Mouse (Mus musculus): ENCODE results near the gene Rps6kb2. TPM values are rescaled to one million over a fixed set of nuclear protein-coding genes. Genes with fewer than 3 reads are reported as not detected.
A peak's percentile ranks its signal among the peaks of the same experiment; 100 is the strongest.

Rps6kb2 gene
- 21.6 and 22.1 TPM in 2 replicates for total RNA-seq (2015)
- total RNA-seq (2017) = 23.1 and 30.2 TPM in 2 replicates

- peak; percentile 97 for ATAC-seq (replicated peaks; ENCODE audit: poor library complexity)
Measured at GRCm38 (mm10) chr19:4162646-4163542, at the start of gene Rps6kb2. Rps6kb2 (minus strand) TSS chr19:4163354.

DNA sequence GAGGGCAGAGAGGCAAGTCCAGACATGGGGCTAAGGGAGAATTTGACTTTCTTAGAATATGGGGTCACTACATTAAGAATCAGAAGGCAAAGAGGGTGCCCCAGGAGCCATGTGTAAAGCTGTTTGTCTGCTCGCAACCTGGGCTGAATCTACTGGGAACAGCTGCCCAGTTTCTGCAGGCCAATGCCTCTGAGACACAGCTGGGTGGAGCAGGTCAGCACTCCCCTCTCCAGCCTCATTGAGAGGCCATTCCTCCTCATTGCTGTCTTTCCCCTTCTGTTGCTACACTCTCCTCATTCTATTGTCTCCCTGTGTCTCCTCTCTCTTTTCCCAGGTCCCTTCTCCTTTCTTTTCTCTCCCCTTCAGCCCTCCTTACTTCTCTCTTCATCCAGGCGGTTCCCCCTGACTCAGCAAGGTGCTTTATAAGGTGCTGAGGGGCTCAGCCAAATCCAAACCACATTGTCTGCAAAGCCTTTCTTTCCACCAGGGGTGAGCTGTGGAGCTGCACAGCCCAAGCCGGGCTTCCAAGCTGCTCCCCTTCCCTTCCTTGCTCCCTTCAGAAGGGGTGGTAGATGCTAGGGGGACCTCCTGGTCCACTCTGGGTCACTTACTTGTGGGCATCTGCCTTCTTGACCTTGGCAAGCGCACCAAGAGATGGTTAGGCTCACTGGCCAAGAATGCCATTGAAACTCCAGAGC lies 48.9 kb upstream of the Rps6kb2 start:
- no peak for ATAC-seq (replicated peaks; ENCODE audit: poor library complexity)

DNA sequence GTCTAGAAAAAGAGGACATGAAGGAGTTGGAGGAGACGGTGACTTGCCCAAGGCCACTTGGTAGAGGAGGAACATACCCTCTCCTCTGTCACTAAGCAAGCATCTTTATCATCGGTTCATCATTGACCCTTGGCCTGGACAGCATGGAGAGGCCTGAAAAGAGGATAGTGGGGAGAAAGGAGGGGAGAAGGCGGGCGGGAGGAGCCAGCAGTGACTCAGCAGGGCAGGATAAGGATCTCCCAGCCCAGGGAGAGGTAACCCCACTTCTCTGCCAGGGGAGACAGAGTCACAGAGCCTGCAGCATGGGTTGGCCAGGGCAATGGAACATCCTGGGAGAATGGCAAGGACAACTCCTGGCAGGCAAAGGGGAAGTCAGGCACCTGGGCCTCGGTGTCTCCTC lies 45.4 kb upstream of the Rps6kb2 start:
- ATAC-seq (replicated peaks; ENCODE audit: poor library complexity) = no peak

DNA sequence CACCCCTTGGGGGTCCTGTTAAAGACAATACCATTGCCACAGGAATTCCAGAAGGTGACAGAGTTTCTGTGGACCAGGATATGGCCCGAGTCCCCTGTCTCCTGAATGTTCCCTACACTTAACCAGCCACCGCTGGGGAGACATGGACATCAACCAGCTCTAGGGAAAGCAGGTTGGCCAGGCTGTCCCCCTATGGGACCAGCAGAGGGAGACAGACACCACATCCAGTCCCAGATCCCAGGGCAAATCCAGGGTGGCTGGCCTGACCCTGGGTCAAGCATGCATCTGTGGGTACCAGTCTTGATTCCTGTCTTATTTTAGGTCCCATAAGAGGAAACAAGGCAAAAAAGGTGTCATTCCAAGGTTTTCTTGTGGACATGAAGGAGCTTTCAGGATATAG lies 43.8 kb upstream of the Rps6kb2 start:
- peak; percentile 89 for ATAC-seq (replicated peaks; ENCODE audit: poor library complexity)

- no peak for ATAC-seq (replicated peaks; ENCODE audit: poor library complexity)
Measured at GRCm38 (mm10) chr19:4204889-4205288, 41.7 kb upstream of the Rps6kb2 start.

- ATAC-seq (replicated peaks; ENCODE audit: poor library complexity) = 0 out of 2 replicates have a peak, but pooled peaks have one; percentile 17
Measured at GRCm38 (mm10) chr19:4203604-4204326, 40.6 kb upstream of the Rps6kb2 start.

- no peak for ATAC-seq (replicated peaks; ENCODE audit: poor library complexity)
Measured at GRCm38 (mm10) chr19:4203148-4203547, 40.0 kb upstream of the Rps6kb2 start.

DNA sequence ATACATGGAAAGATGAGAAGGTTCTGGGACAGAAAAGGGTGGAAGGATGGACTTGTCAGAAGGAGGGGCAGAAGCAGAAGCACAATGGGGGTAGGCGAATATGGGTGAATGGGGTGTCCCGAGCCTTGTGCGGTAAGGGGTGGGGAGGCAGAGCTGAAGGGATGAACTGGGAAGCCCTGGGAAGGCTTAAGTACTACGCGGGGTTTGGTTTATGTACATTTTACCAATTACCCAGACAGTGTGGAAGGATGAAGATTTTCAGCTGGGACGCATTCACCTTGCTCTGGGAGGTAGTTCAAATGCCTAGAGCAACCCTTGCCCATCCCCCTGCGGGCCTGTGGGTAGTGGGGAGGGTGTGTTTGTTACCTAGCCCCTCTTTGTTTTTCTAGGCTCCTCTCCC lies 39.0 kb upstream of the Rps6kb2 start:
- no peak for ATAC-seq (replicated peaks; ENCODE audit: poor library complexity)

- ATAC-seq (replicated peaks; ENCODE audit: poor library complexity) = peak; percentile 91
Measured at GRCm38 (mm10) chr19:4201291-4201909, 38.2 kb upstream of the Rps6kb2 start, which contains the start of gene Rad9a. Rad9a (minus strand) TSS chr19:4201662.

- no peak for ATAC-seq (replicated peaks; ENCODE audit: poor library complexity)
Measured at GRCm38 (mm10) chr19:4197180-4197579, 34.0 kb upstream of the Rps6kb2 start.

- ATAC-seq (replicated peaks; ENCODE audit: poor library complexity) = no peak
Measured at GRCm38 (mm10) chr19:4196548-4196947, 33.4 kb upstream of the Rps6kb2 start.

DNA sequence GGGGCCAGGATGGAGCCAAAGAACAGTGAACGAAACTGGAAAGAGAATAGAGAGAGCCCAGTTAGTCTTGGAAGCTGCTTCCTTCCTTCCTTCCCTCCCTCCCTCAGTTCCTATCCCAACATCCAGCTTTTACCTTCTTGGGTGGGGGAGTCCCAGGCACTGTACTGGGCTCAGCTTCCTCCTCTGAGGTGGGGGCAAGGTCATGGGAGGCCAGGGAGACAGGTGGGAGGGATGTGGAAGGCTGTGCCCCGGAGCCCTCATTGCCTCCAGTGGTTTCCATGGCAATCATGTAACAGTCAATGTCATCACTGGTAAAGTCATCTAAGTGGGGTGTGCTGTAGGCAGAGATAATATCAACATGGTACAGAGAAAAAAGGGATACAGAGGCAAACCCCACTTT lies 32.9 kb upstream of the Rps6kb2 start:
- no peak for ATAC-seq (replicated peaks; ENCODE audit: poor library complexity)

- no peak for ATAC-seq (replicated peaks; ENCODE audit: poor library complexity)
Measured at GRCm38 (mm10) chr19:4194776-4195650, 31.9 kb upstream of the Rps6kb2 start.

DNA sequence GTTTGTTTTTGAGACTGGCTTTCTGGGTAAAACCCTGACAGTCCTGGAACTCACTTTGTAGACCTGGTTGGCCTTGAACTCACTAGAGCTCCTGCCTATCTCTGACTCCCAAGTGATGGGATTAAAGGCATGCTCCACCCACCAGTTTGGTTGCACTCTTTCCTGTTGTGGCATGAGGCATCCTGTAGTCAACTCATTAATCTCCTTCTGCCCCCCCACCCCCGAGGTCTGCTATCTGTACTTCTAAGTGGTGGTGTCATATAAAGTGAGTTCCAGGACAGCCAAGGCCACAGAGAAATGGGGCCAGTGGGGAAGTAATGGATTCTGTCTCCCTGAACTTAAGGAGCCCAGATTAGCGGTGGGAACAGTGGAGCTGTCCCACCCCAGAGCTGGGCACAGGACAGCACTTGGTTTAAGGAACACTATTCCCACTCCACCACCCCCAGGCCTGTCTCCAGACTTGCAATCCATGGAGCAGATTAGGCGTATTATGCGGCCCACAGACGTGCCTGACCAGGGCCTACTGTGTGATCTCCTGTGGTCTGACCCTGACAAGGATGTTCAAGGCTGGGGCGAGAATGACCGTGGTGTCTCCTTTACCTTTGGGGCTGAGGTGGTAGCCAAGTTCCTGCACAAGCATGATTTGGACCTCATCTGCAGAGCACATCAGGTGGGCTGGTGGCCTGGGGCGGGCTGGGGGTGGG lies 31.0 kb upstream of the Rps6kb2 start:
- ATAC-seq (replicated peaks; ENCODE audit: poor library complexity) = no peak

DNA sequence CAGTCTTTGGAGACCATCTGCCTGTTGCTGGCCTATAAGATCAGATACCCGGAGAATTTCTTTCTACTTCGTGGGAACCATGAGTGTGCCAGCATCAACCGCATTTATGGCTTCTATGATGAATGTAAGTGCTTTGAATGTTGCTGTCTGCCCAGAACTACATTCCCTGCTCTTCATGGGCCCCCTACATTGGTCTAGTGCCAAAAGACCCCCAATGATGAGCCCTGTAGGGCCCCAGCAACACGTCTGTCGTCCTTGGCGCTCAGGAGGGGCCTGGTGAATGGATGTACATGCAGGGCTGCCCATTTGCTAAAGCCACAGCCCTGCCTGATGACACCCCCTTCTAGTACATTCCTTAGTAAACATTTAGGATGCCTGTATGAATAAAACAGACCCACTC lies 30.0 kb upstream of the Rps6kb2 start:
- no peak for ATAC-seq (replicated peaks; ENCODE audit: poor library complexity)

DNA sequence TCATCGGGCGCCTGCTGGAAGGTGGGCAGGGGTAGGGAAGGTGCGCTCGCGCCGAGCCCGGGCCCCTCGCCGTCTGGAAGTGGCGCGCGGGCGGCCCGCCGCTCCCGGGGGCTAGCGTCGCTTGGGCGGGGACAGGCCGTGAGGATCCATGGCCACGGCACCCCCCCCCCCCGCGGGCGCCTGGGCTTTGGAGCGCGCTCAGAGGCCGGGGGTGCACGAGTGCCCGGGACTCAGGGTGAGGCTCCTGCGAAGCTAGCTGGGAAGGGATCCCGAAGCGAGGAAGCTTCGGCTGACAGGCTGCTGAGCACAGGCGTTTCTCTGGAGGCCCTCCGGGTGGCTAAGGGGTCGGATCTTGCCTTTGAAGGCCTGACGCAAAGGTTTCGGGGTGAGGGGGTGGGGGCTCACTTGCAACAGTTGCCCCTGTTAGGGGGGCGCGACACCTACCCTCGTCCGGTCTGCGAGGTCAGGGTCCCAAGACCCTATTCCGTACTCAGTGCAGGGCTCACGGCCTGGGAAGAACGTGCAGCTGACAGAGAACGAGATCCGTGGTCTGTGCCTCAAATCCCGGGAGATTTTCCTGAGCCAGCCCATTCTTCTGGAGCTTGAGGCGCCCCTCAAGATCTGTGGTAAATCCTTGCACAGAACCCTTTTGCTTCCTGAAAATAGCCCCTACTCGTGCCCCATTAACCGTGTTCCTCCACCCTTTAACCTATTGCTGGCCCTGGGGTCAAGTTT lies 29.3 kb upstream of the Rps6kb2 start:
- 0 out of 2 replicates have a peak, but pooled peaks have one; percentile 0 for ATAC-seq (replicated peaks; ENCODE audit: poor library complexity)

DNA sequence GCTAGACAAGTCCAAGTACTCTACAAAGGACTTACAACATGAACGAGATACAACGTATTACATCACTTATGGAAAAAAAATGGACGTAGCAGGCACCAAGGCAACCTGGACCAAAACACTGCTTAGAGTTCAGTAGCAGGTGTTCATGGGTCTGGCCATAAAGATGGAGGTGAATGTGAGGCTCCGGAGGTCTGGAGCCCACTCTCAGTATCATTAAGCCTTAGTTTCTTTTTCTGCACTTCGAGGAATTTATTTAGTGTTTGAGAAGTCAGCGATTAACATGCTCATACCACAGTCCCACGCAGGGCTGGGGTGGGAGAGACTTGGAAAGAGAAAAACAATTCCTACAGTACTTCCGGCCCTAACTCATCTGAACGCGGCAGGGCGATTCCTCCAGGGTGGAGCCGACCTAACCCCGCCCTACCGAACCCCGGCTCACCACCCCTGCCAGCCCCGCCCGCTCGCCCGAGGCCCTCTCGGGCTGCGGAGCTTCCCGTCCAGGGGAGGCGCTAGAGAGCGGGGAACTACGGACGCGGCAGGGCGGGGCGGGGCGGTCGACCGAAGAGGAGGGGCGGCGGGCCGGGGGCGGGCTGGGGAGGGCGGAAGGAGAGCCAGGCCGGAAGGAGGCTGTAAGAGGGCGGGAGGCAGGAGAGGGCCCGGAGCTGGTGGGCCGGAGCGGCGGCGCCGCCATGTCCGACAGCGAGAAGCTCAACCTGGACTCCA lies 28.5 kb upstream of the Rps6kb2 start, which contains the start of gene Ppp1ca:
Ppp1ca (plus strand) TSS at position 538 of the 723 bp plus-strand sequence.
- ATAC-seq (replicated peaks; ENCODE audit: poor library complexity) = peak; percentile 90

Data from megakaryocyte progenitor cell, adult 5-6 weeks (primary cell).